Mouse (Mus musculus) skeletal muscle tissue, postnatal 0 days (tissue): ENCODE results near the gene Rnase2b. TPM values are rescaled to one million over a fixed set of nuclear protein-coding genes. Genes with fewer than 3 reads are reported as not detected.

ENCODE experiments used
- polyA plus RNA-seq: library from polyadenylated mRNA; unstranded; fragments of >200 nt; fragmentation: Nextera tagmentation; extraction: Ambion mirVana; gene quantifications from 2 replicates; pipeline ENCODE4 v1.2.1, GENCODE M21; 2015

Rnase2b gene
- polyA plus RNA-seq: not detected in 2 replicates

GRCm38 (mm10) chr14:51161976-51162375, at the start of gene Rnase2b:
Gene Rnase2b (plus strand): TSS chr14:51162260.

GRCm38 (mm10) chr14:51113916-51114560, 48.0 kb upstream of the Rnase2b start, which contains the start of gene Eddm3b:
Gene Eddm3b (plus strand): TSS chr14:51114426.

GRCm38 (mm10) chr14:51146685-51147084, 15.4 kb upstream of the Rnase2b start, which contains the start of gene Rnase1:
Gene Rnase1 (minus strand): TSS chr14:51146785.

GRCm38 (mm10) chr14:51199098-51200023, 37.3 kb downstream of the Rnase2b start, which contains the start of gene Ang2:
Gene Ang2 (minus strand): TSS chr14:51199148.

GRCm38 (mm10) chr14:51203115-51203514, 41.1 kb downstream of the Rnase2b start, which contains the start of gene Ear14:
Gene Ear14 (plus strand): TSS chr14:51203391.

Other genes starting within 250 kb of the Rnase2b start
- 81.2 and 83.7 TPM in 2 replicates for gene Osgep, start 237.4 kb upstream of the Rnase2b start, polyA plus RNA-seq
- gene Apex1, start 237.3 kb upstream of the Rnase2b start, polyA plus RNA-seq: 79.6 and 92.0 TPM in 2 replicates
- 21.5 and 25.8 TPM in 2 replicates for gene Pip4p1, start 231.4 kb upstream of the Rnase2b start, polyA plus RNA-seq
- gene Pnp, start 231.2 kb upstream of the Rnase2b start, polyA plus RNA-seq: 16.5 and 29.1 TPM in 2 replicates
- not detected in 2 replicates for gene Gm49342, start 217.7 kb upstream of the Rnase2b start, polyA plus RNA-seq
- gene Pnp2, start 206.3 kb upstream of the Rnase2b start, polyA plus RNA-seq: 0.85 TPM in 1 of 2 replicates, not detected in the other
- gene Rnase10, start 154.5 kb upstream of the Rnase2b start, polyA plus RNA-seq: 0.37 and 0.39 TPM in 2 replicates
- gene Rnase9, start 120.4 kb upstream of the Rnase2b start, polyA plus RNA-seq: not detected in 2 replicates
- gene Rnase11, start 112.1 kb upstream of the Rnase2b start, polyA plus RNA-seq: not detected in 2 replicates
- 0.31 TPM in 1 of 2 replicates, not detected in the other for gene Rnase12, start 104.6 kb upstream of the Rnase2b start, polyA plus RNA-seq
- gene Olfr750, start 87.8 kb upstream of the Rnase2b start, polyA plus RNA-seq: not detected in 2 replicates
- 57.8 and 74.4 TPM in 2 replicates for gene Rnase4, start 71.2 kb upstream of the Rnase2b start, polyA plus RNA-seq
- 8.0 and 8.7 TPM in 2 replicates for gene Ang, start 71.1 kb upstream of the Rnase2b start, polyA plus RNA-seq
- gene Eddm3b, start 47.8 kb upstream of the Rnase2b start, polyA plus RNA-seq: not detected in 2 replicates
- gene Rnase6, start 38.4 kb upstream of the Rnase2b start, polyA plus RNA-seq: 0.44 and 0.60 TPM in 2 replicates
- gene Rnase1, start 15.5 kb upstream of the Rnase2b start, polyA plus RNA-seq: 2.5 TPM in 1 of 2 replicates, not detected in the other
- not detected in 2 replicates for gene Ang2, start 36.9 kb downstream of the Rnase2b start, polyA plus RNA-seq
- gene Ear14, start 41.1 kb downstream of the Rnase2b start, polyA plus RNA-seq: not detected in 2 replicates
- gene Rnase2a, start 93.9 kb downstream of the Rnase2b start, polyA plus RNA-seq: not detected in 2 replicates
- not detected in 2 replicates for gene Gm7247, start 199.5 kb downstream of the Rnase2b start, polyA plus RNA-seq
- not detected in 2 replicates for gene Vmn2r88, start 248.6 kb downstream of the Rnase2b start, polyA plus RNA-seq